Mouse (Mus musculus): ENCODE measurements at regions not wholly inside any gene's neighbourhood (a gene's known extent, or its start where the extent isn't known, plus 50 kb on each side); places are given as distances from the start of the nearest gene placed in this dataset.

- TF ChIP-seq CTCF (IDR thresholded peaks at IDR 0.05; ENCODE audit: low read depth) (no peak), EP300 (IDR thresholded peaks at IDR 0.05; ENCODE audit: low read depth) (no peak)
These were observed 130.2 kb downstream of the Gm26897 start for GRCm38 (mm10) chr5:111863922-111864321.

Measured in liver, postnatal 0 days (tissue).